Mouse (Mus musculus) WW6 (cell line): ENCODE data around the gene Vmn2r62.
"Not testable (repeated sequence)": the region's sequence is repeated elsewhere in the genome, so short reads cannot be mapped to it uniquely, and the experiment has no call there.

Experiments used
- DNase-seq: peaks from one replicate; pipeline ENCODE4 v3.0.0-alpha.2; 2013; ENCODE audit warnings: low read depth, low spot score

Vmn2r62 gene

DNA sequence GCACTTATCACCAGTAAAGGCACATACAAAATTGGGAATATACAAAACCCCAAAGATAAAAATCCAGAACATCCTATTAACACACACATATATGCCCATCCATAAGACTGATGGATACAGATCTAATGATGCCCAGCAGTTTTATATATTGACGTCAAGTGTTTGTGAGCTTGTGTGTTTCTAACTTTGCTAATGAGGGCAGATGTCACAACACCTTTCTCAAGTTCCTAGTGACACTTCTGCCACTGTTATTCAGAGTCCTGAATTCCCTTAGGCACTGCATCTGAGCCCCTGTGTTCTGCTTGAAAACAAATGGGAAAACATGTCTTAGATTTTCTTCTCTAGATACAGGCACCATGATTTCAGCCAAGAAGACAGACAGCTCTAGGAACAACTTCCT, at the start of gene Vmn2r62:
Gene Vmn2r62 (minus strand): TSS at position 101 of the 400 bp plus-strand sequence.
- DNase-seq: not testable (repeated sequence)

DNA sequence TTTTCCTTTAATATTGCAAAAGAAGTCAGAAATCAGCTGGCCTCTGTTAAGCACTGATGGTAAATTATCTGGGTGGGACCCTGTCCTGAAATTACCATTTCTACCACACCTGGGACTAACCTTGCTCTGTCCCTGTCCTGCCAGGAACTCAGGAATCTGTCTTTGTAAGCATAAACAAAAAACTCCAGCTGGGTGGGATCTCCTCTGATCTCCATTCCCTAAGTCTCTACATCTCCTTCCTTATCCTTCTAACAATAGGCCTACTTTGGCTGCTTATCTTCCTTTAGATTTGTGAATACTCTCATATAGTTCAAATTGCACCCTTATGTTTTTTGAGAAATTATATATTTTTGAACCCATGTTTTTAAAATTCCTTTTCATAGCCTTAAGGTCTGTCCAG, 45.0 kb upstream of the Vmn2r62 start:
- DNase-seq: not testable (repeated sequence)

DNA sequence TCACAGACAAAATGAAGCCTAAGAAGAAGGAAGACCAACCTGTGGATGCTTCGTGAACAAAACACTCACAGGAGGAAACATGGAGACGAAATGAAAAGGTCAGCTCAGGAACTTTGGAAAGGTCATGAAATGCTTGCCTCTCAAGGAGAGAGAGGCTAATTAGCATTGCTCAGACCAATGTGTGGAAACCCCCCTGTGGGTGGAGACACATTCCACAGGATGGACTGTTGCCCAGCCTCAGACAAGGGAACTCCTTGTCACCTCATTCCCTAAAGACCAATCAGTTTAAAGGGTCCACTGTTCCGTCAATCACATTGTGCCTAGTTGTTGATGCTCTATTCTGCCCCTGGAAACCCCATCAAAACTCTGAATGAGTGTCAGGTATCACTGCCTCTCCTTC, 38.9 kb upstream of the Vmn2r62 start:
- no peak for DNase-seq

DNA sequence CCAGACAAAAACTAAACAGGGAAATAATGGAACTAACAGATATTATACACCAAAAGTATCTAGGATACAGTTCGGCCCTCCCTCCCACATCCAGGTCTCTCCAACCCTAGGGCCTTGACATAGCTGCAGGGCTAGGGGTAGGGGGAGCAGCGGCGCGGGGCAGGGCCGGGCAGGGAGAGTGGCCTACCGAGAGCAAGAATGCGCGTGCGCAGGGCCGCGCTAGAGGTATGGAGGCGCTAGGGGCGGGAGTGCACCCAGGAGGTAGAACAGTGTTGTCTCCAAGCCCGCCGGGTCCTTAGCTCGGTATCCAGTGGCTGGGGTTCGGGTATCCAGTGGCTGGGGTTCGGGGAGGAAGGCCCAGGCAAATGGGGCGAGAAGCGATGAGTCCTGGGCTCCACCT, 43.5 kb downstream of the Vmn2r62 start:
- peak; percentile 65 for DNase-seq

DNA sequence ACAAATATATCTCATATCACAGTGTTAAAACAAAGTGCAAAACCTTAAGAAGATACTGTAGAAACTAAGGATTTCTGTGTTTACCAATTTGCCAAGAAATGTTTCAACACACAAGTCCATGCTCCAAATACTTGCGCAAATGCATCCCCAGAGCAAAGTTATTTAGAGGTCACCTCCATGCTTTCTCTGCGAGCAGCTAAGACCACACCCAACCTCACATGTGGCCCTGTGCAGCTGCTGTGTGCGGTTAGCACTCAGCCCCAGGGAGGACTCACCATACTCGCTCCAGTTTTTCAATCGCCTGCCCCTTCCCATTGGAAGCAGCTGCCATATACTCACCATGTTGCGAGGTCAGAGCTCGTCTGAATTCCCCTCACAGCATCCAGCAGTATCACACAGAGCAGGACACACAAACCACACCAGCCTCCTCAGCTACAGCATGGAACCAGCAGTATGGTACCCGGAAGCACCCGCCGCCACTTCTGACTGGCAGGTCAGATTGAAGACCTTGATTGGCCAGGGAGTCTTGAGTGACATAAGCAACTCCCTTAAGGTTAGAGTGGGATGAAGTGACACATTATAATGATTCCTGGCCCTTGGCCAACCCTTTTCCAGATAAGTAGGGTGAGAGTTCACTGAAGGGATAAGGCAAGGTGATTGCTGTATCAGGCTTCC, 54.7 kb downstream of the Vmn2r62 start:
- peak; percentile 49 for DNase-seq

DNA sequence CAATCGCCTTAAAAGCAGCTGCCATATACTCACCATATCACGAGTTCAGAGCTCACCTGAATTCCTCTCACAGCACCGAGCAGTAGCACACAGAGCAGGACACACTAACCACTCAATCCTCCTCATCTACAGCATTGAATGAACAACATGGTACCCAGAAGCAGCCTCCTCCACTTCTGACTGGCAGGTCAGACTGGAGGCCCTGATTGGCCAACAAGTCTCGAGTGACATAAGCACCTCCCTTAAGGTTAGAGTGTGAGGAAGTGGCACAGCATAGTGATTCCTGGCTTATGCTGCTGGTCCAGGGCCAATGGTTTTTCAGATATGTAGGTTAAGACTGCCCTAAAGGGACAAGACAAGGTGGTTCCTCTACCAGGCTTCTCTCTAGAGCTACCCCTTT, 66.4 kb downstream of the Vmn2r62 start, which contains the start of gene Gm17067:
Gene Gm17067 (minus strand): TSS at position 101 of the 400 bp plus-strand sequence.
- not testable (repeated sequence) for DNase-seq
